Mouse (Mus musculus) hindbrain, embryonic 12.5 days (tissue): ENCODE results near the gene Padi4. TPM values are rescaled to one million over a fixed set of nuclear protein-coding genes. Genes with fewer than 3 reads are reported as not detected.

Experiments
- ATAC-seq: fragments of 200-750 bp; cut with Nextera tagmentation; 2 replicates; pipeline ENCODE4 v1.8.0; 2017; ENCODE audit warnings: moderate TSS enrichment; ENCODE audit not compliant: low FRiP score
- H3K27ac ChIP-seq: fragments of 300-500 bp; sonication (generic); 2 replicates; pipeline ENCODE4 v1.5.1; 2016; ENCODE audit warnings: mild to moderate bottlenecking
- H3K27me3 ChIP-seq: fragments of 300-500 bp; sonication (generic); 2 replicates; pipeline ENCODE4 v1.6.1; 2016; ENCODE audit warnings: mild to moderate bottlenecking
- H3K36me3 ChIP-seq: fragments of 300-500 bp; sonication (generic); 2 replicates; pipeline ENCODE4 v1.6.1; 2016; ENCODE audit warnings: mild to moderate bottlenecking
- H3K4me1 ChIP-seq: fragments of 300-500 bp; sonication (generic); 2 replicates; pipeline ENCODE4 v1.6.1; 2016
- H3K4me2 ChIP-seq: fragments of 300-500 bp; sonication (generic); replicated peaks from 2 replicates; pipeline ENCODE4 v1.6.1; 2016; ENCODE audit warnings: mild to moderate bottlenecking
- H3K4me3 ChIP-seq: fragments of 300-500 bp; sonication (generic); 2 replicates; pipeline ENCODE4 v1.5.1; 2016; ENCODE audit warnings: mild to moderate bottlenecking
- H3K9ac ChIP-seq: fragments of 300-500 bp; sonication (generic); 2 replicates; pipeline ENCODE4 v1.6.1; 2016; ENCODE audit warnings: mild to moderate bottlenecking, moderate library complexity
- H3K9me3 ChIP-seq: fragments of 300-500 bp; sonication (generic); replicated peaks from 2 replicates; pipeline ENCODE4 v1.6.1; 2016; ENCODE audit warnings: mild to moderate bottlenecking
- WGBS: fragments of 180-500 bp; shearing (Covaris S2); methylation state at CpG from one replicate; pipeline ENCODE4 v1.1.7; 2016; 5-methylcytosine and 5-hydroxymethylcytosine counted together
- polyA plus RNA-seq: library from polyadenylated mRNA; unstranded; fragments of >200 nt; fragmentation: Nextera tagmentation; extraction: Ambion mirVana; gene quantifications from 2 replicates; pipeline ENCODE4 v1.2.1, GENCODE M21; 2016

Gene Padi4
- polyA plus RNA-seq: 0.31 and 0.42 TPM in 2 replicates

- no peak within 1 kb of the TSS for H3K4me2 ChIP-seq
- H3K27me3 ChIP-seq: no peaks in the 10 kb centered on the region
- no peak within 1 kb of the TSS for H3K27ac ChIP-seq
- H3K4me3 ChIP-seq: no peak within 1 kb of the TSS
- WGBS: 88% methylated on average over 21 of the region's 21 CpGs
- H3K36me3 ChIP-seq: no peaks in the 10 kb centered on the region
- H3K4me1 ChIP-seq: peaks cover 7% of the 10 kb centered on the region; the same call in 1 of the 2 replicates
- H3K9ac ChIP-seq: no peak within 1 kb of the TSS
- no peak for ATAC-seq
- H3K9me3 ChIP-seq: no peaks in the 10 kb centered on the region
Measured at GRCm38 (mm10) chr4:140774025-140774800, at the start of gene Padi4. TSS of gene Padi4 (minus strand) at chr4:140774236.

GRCm38 (mm10) chr4:140821988-140822387 is 48.0 kb upstream of the Padi4 start:
- ATAC-seq: no peak
- H3K27ac ChIP-seq: no peak overlapping the region
- no peak overlapping the region for H3K9ac ChIP-seq
- H3K36me3 ChIP-seq: no peaks in the 10 kb centered on the region
- no peaks in the 10 kb centered on the region for H3K27me3 ChIP-seq
- H3K4me3 ChIP-seq: no peak overlapping the region
- 0 out of 2 replicates have a peak, but pooled peaks cover 5% of the 10 kb centered on the region for H3K9me3 ChIP-seq
- H3K4me1 ChIP-seq: no peaks in the 10 kb centered on the region
- WGBS: 73% methylated on average over 5 of the region's 5 CpGs
- H3K4me2 ChIP-seq: no peak overlapping the region

DNA sequence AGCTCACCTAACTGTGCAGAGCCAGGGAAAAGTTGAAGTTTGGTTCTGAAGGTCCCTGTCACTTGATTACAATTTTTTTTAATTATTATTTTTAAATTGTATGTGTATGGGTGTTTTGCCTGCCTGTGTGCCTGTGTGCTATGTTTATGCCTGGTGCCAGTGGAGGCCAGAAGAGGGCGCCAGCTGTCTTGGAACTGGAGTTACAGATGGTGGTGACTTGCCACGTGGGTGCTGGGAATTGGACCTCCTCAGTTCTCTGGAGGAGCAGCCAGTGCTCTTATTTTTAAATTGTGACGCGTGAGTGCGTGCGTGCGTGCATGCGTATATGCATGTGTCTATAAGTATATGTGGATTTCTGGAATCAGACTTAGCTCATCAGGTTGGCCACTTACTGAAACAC is 43.4 kb upstream of the Padi4 start:
- Histone ChIP-seq H3K9ac (no peak overlapping the region), H3K4me3 (no peak overlapping the region), H3K4me1 (0 out of 2 replicates have a peak, but pooled peaks cover 18% of the 10 kb centered on the region), H3K4me2 (no peak overlapping the region), H3K27me3 (peaks cover 8% of the 10 kb centered on the region), H3K9me3 (no peaks in the 10 kb centered on the region), H3K36me3 (no peaks in the 10 kb centered on the region), H3K27ac (no peak overlapping the region)
- ATAC-seq: no peak
- 90% methylated on average over 8 of the region's 8 CpGs for WGBS

DNA sequence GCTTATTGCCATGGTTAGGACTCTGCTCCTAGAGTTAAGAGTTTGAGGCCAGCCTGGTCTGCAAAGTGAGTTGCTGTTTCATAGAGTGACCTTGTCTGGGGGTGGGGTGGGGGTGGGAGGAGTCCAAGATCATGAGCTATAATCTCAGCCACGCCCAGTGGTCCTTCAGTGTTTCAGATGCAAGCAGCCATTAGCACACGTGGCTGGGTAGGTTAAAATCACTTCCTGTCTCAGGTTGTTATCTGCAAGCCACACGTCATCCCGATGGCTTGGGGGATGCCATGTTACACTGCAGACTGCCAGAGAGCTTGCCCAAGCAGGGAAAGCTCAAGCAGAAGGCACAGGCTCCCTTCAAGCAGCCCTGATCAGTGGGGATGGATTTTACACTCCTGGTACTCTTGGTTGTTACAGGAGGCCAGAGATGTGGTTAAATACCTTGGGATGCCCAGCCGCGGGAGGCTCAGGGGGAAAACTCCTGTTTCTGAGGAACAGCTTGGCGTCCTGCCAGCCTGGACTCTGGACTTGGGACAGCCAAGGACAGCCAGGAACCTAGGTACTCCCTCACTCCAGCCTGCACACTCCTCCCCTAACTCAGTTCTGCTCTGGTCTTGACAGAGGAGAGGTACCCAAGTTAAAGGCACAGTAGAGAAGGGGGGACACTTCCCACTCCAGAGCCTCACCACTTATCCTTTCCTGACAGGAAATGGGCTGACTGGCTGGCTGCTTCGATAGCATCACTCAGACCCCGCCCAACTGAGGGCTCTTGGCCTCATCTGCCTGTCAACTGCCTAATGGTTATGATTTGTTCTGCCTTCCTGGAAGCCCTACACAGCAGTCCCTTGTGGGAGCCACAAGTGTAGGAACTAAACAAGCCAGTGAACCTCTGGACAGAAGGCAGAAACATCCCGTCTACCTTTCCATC is 42.2 kb upstream of the Padi4 start:
- Histone ChIP-seq H3K36me3 (no peaks in the 10 kb centered on the region), H3K27me3 (peaks cover 8% of the 10 kb centered on the region)
- WGBS: 55% methylated on average over 10 of the region's 10 CpGs

GRCm38 (mm10) chr4:140815496-140815895 is 41.5 kb upstream of the Padi4 start:
- Histone ChIP-seq H3K36me3 (no peaks in the 10 kb centered on the region), H3K4me1 (0 out of 2 replicates have a peak, but pooled peaks cover 18% of the 10 kb centered on the region), H3K4me2 (no peak overlapping the region), H3K9me3 (no peaks in the 10 kb centered on the region), H3K9ac (no peak overlapping the region), H3K27me3 (peaks cover 8% of the 10 kb centered on the region), H3K27ac (no peak overlapping the region), H3K4me3 (no peak overlapping the region)
- ATAC-seq: no peak
- 81% methylated on average over 5 of the region's 5 CpGs for whole genome bisulfite sequencing

More for the DNA sequence above, 42.2 kb upstream of the Padi4 start:
- H3K27ac ChIP-seq: no peak overlapping the region
- H3K4me1 ChIP-seq: 0 out of 2 replicates have a peak, but pooled peaks cover 18% of the 10 kb centered on the region
- H3K9ac ChIP-seq: no peak overlapping the region
- no peaks in the 10 kb centered on the region for H3K9me3 ChIP-seq
- ATAC-seq: no peak
- H3K4me3 ChIP-seq: no peak overlapping the region
- H3K4me2 ChIP-seq: no peak overlapping the region

DNA sequence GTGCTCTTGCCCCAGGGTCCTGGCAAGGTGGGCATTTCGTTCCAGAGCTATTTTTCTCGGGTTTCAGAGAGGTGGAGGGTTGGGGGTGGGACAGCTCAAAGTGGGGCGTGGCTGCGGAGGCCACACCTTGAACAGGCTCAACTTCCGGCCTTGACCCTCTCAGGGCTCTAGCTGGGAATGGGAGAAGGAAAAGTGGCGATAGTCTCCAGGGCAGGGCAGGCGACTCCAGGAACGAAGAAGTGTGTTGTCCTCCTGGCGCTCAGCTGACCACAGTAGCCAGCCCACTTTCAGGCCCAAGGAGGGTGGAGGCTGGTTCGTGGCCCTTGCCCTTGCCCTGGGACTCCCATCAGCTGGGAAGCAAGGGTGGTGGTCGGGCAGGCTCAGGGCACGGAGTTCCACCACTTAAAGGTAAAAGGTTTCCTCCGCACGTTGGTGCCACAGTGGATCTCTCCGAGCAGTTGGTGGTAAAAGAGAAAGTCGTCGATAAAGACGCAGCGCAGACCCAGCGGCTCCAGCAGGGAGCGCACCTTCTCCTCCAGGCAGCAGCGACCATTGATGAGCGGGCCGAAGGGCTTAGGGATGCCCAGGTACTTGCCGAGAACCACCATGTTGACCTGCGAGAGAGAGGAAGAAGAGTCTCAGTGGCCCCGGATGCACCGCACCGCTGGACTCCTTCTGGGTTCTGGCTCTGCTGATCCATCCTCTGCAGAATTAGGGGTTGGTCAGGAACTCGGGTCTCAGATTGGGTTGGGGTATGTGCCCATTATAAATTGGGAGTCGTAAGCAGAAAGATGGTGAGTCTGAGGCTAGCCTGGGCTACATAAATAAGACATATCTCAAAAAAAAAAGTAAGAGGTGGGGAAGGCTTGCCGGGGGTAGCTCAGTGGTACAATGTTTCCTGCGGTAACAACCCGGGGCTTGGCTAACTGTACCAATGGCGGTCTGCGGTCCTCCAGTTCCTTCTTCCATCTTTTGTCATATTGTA is 40.5 kb upstream of the Padi4 start:
- H3K27ac ChIP-seq: peak overlapping the region; percentile 45; the same call in 1 of the 2 replicates
- peak overlapping the region; percentile 25 for H3K4me3 ChIP-seq
- no peaks in the 10 kb centered on the region for H3K36me3 ChIP-seq
- ATAC-seq: no peak
- H3K4me1 ChIP-seq: 0 out of 2 replicates have a peak, but pooled peaks cover 18% of the 10 kb centered on the region
- no peak overlapping the region; the same call in 1 of the 2 replicates for H3K9ac ChIP-seq
- peaks cover 8% of the 10 kb centered on the region for H3K27me3 ChIP-seq
- 24% methylated on average over 36 of the region's 36 CpGs for WGBS
- no peaks in the 10 kb centered on the region for H3K9me3 ChIP-seq
- H3K4me2 ChIP-seq: peak overlapping the region; percentile 49

DNA sequence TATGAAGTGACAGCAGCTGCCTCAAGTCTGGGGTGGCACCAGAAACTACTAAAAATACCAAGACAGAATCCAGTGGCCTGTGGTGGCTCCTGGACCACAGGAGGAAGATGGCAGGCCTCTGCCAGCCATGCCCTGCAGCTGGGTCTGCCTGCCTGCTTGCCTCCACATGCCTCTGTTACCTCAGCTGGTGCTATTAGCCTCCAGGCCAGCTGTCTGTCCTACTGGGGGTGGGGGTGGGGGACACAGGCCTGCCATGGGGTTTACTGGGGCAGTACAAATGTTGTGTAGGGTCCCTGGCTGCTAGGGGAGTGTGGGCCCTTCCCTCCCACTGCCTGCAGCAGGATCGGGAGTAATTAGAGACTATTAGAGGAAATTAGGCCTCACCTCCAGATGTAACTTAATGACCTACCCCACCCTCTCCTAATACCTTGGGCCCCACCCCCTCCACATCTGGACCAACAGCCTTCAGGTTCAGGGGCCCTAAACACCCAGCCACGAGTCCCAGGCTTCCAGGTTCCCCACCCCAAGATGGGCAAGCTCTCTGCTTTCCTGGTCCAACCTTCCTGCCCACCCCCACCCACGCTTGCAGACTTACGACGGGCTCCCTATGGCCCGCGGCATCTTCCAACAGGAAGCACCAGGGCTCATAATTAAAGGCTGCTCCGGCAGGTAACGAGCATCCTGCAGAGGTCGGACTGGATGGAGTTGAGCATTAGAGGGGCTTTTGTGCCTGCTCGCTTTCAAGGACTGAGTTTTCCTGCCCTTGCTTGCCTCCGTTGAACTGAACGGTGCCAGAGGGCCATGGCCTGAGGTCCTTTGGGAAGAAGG is 39.5 kb upstream of the Padi4 start:
- no peak for ATAC-seq
- Histone ChIP-seq H3K4me3 (0 out of 2 replicates have a peak overlapping the region, but pooled peaks have one; percentile 25), H3K4me2 (peak overlapping the region; percentile 49), H3K36me3 (no peaks in the 10 kb centered on the region), H3K4me1 (0 out of 2 replicates have a peak, but pooled peaks cover 18% of the 10 kb centered on the region), H3K9me3 (no peaks in the 10 kb centered on the region), H3K27me3 (peaks cover 8% of the 10 kb centered on the region), H3K9ac (no peak overlapping the region), H3K27ac (no peak overlapping the region)
- WGBS: 28% methylated on average over 13 of the region's 13 CpGs

DNA sequence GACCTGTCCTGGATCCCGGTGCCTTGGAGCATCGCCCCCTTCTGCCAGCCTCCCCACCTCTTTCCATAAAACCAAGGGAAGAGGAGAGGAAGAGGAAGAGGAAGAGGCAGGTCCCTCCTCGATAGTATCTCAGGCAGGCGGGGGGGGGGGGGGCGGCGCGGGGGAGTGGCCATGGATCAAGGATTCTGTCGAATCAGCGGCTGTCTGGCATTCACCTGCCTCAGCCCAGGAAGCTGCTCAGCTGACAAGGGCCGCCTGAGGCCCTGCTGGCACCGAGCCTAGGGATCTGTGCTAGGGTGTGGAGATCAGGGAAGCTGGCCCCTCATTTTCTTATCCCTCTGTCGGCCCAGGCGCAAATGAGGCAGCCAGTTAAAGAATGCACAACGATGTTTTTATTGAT is 38.6 kb upstream of the Padi4 start:
- no peak overlapping the region for H3K4me3 ChIP-seq
- H3K9ac ChIP-seq: no peak overlapping the region
- no peaks in the 10 kb centered on the region for H3K36me3 ChIP-seq
- H3K4me1 ChIP-seq: 0 out of 2 replicates have a peak, but pooled peaks cover 18% of the 10 kb centered on the region
- whole genome bisulfite sequencing: 41% methylated on average over 13 of the region's 14 CpGs
- no peak overlapping the region for H3K4me2 ChIP-seq
- ATAC-seq: no peak
- H3K9me3 ChIP-seq: no peaks in the 10 kb centered on the region
- no peak overlapping the region for H3K27ac ChIP-seq
- peaks cover 8% of the 10 kb centered on the region for H3K27me3 ChIP-seq

DNA sequence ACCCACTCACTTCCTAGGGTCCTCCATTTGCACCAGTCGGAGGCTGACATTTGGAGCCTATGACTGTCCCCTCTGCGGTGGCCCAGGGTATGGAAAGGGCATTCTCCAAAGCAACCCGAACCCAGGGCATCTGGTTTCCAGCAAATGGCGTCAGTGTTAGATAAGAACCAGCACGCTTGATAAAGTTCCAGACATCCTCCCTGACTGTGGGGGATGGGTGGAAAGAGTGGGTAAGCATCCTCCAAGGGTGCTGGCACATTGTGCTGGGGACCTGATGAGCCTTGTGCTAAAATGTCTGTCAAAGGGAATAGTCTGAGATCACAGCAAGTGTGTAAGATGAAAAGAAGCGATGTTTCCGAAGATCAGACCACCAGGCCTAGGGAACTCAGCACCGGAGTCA is 38.2 kb upstream of the Padi4 start:
- Histone ChIP-seq H3K9ac (no peak overlapping the region), H3K4me1 (0 out of 2 replicates have a peak, but pooled peaks cover 18% of the 10 kb centered on the region), H3K27me3 (peaks cover 8% of the 10 kb centered on the region), H3K36me3 (no peaks in the 10 kb centered on the region), H3K4me2 (no peak overlapping the region), H3K9me3 (no peaks in the 10 kb centered on the region), H3K27ac (no peak overlapping the region), H3K4me3 (no peak overlapping the region)
- WGBS: 79% methylated on average over 8 of the region's 8 CpGs
- ATAC-seq: no peak

GRCm38 (mm10) chr4:140810458-140811260 is 36.6 kb upstream of the Padi4 start, which contains the start of gene Padi3:
TSS of gene Padi3 (minus strand) at chr4:140810648.
- H3K4me1 ChIP-seq: 0 out of 2 replicates have a peak, but pooled peaks cover 8% of the 10 kb centered on the region
- no peaks in the 10 kb centered on the region for H3K36me3 ChIP-seq
- no peak within 1 kb of the TSS for H3K27ac ChIP-seq
- H3K4me2 ChIP-seq: no peak within 1 kb of the TSS
- no peak within 1 kb of the TSS for H3K9ac ChIP-seq
- WGBS: 75% methylated on average over 16 of the region's 16 CpGs
- ATAC-seq: no peak; the same call in 1 of the 2 replicates
- no peak within 1 kb of the TSS for H3K4me3 ChIP-seq
- H3K9me3 ChIP-seq: no peaks in the 10 kb centered on the region
- peaks cover 8% of the 10 kb centered on the region for H3K27me3 ChIP-seq
